Mouse (Mus musculus) bone marrow macrophage, adult 2 months (primary cell): ENCODE data around the gene Fmnl3. TPM values are rescaled to one million over a fixed set of nuclear protein-coding genes. Genes with fewer than 3 reads are reported as not detected.
A peak's percentile ranks its signal among the peaks of the same experiment; 100 is the strongest.

ENCODE experiments used
- H3K27ac ChIP-seq: 2 replicates; pipeline ENCODE4 v1.5.1; 2012; ENCODE audit warnings: low read depth, low read length; ENCODE audit not compliant: insufficient read depth
- H3K4me1 ChIP-seq: 2 replicates; pipeline ENCODE4 v1.6.1; 2012; ENCODE audit warnings: low read length; ENCODE audit not compliant: control insufficient read depth, insufficient read depth
- H3K4me3 ChIP-seq: 2 replicates; pipeline ENCODE4 v1.5.1; 2012; ENCODE audit warnings: mild to moderate bottlenecking, low read length, moderate library complexity; ENCODE audit not compliant: insufficient read depth
- CTCF ChIP-seq: IDR thresholded peaks from 2 replicates; pipeline ENCODE4 v1.5.1; 2012; ENCODE audit warnings: low read depth, mild to moderate bottlenecking, low read length, moderate library complexity
- POLR2A ChIP-seq: IDR thresholded peaks from 2 replicates; pipeline ENCODE4 v1.6.1; 2012; ENCODE audit warnings: mild to moderate bottlenecking, low read depth, low read length, borderline replicate concordance
- polyA plus RNA-seq: library from polyadenylated mRNA; stranded (reverse); fragments of >200 nt; gene quantifications from 2 replicates; pipeline ENCODE4 v1.2.4, GENCODE M21; 2012; ENCODE audit not compliant: missing spikeins, insufficient read depth, insufficient read length

Fmnl3 gene
- polyA plus RNA-seq, 1 experiment, result 23.2 TPM

GRCm38 (mm10) chr15:99400602-99401001 lies 30.3 kb upstream of the Fmnl3 start:
- peaks cover 52% of the 10 kb centered on the region for H3K4me1 ChIP-seq
- H3K27ac ChIP-seq, result 0 out of 2 replicates have a peak overlapping the region, but pooled peaks have one; percentile 26
- no peak overlapping the region for H3K4me3 ChIP-seq
- no peak for TF ChIP-seq CTCF
- no peak for TF ChIP-seq POLR2A

- peaks cover 58% of the 10 kb centered on the region for H3K4me1 ChIP-seq
- H3K27ac ChIP-seq, result no peak overlapping the region
- no peak overlapping the region for H3K4me3 ChIP-seq
- no peak for TF ChIP-seq POLR2A
- no peak for TF ChIP-seq CTCF
Measured at GRCm38 (mm10) chr15:99399503-99400245, 29.4 kb upstream of the Fmnl3 start.

- Histone ChIP-seq H3K4me3 (no peak overlapping the region), H3K4me1 (peaks cover 55% of the 10 kb centered on the region), H3K27ac (no peak overlapping the region)
- TF ChIP-seq POLR2A (no peak), CTCF (no peak)
Measured at GRCm38 (mm10) chr15:99397622-99398021, 27.3 kb upstream of the Fmnl3 start.

- H3K27ac ChIP-seq, result peak overlapping the region; percentile 17
- TF ChIP-seq CTCF, result no peak
- no peak for TF ChIP-seq POLR2A
- H3K4me3 ChIP-seq, result no peak overlapping the region; the same call in 1 of the 2 replicates
- H3K4me1 ChIP-seq, result peaks cover 57% of the 10 kb centered on the region
Measured at GRCm38 (mm10) chr15:99396875-99397274, 26.6 kb upstream of the Fmnl3 start.

GRCm38 (mm10) chr15:99396462-99396861 lies 26.2 kb upstream of the Fmnl3 start:
- peak overlapping the region; percentile 35 for H3K27ac ChIP-seq
- no peak overlapping the region; the same call in 1 of the 2 replicates for H3K4me3 ChIP-seq
- H3K4me1 ChIP-seq, result peaks cover 57% of the 10 kb centered on the region
- TF ChIP-seq POLR2A, result no peak
- TF ChIP-seq CTCF, result no peak

GRCm38 (mm10) chr15:99393386-99394252 lies 23.3 kb upstream of the Fmnl3 start:
- Histone ChIP-seq H3K4me1 (peaks cover 34% of the 10 kb centered on the region), H3K4me3 (peak overlapping the region; percentile 89), H3K27ac (peak overlapping the region; percentile 97)
- TF ChIP-seq CTCF, result no peak; the same call in 1 of the 2 replicates
- TF ChIP-seq POLR2A, result no peak

- Histone ChIP-seq H3K4me3 (peak within 1 kb of the TSS; percentile 89), H3K4me1 (peaks cover 29% of the 10 kb centered on the region), H3K27ac (peak within 1 kb of the TSS; percentile 97)
- TF ChIP-seq POLR2A (peak; percentile 45; the same call in 1 of the 2 replicates), CTCF (no peak)
Measured at GRCm38 (mm10) chr15:99392486-99393385, 22.5 kb upstream of the Fmnl3 start, which contains the start of gene Tmbim6. TSS of gene Tmbim6 (plus strand) at chr15:99392882.

GRCm38 (mm10) chr15:99391975-99392374 lies 21.7 kb upstream of the Fmnl3 start:
- Histone ChIP-seq H3K4me3 (peak overlapping the region; percentile 56), H3K27ac (peak overlapping the region; percentile 46; the same call in 1 of the 2 replicates), H3K4me1 (peaks cover 33% of the 10 kb centered on the region)
- TF ChIP-seq CTCF (no peak), POLR2A (no peak)

GRCm38 (mm10) chr15:99390472-99391401 lies 20.5 kb upstream of the Fmnl3 start:
- TF ChIP-seq CTCF (no peak), POLR2A (no peak)
- H3K27ac ChIP-seq, result no peak overlapping the region
- H3K4me3 ChIP-seq, result no peak overlapping the region
- peaks cover 25% of the 10 kb centered on the region for H3K4me1 ChIP-seq
